Mouse (Mus musculus) G1E (cell line): Measurements from ENCODE around the gene Zfp213.

ENCODE experiments used
- CTCF ChIP-seq: IDR thresholded peaks from 2 replicates; pipeline ENCODE4 v1.5.1; 2012; ENCODE audit warnings: low read depth, low read length, inconsistent platforms, mixed read lengths
- GATA1 ChIP-seq: IDR thresholded peaks from 2 replicates; pipeline ENCODE4 v1.6.1; 2012; ENCODE audit warnings: borderline replicate concordance, low read length, inconsistent platforms, mixed read lengths
- GATA2 ChIP-seq: IDR thresholded peaks from 2 replicates; pipeline ENCODE4 v1.6.1; 2012; ENCODE audit warnings: low read depth, low read length, inconsistent platforms, borderline replicate concordance
- POLR2AphosphoS5 ChIP-seq: IDR thresholded peaks from 2 replicates; pipeline ENCODE4 v1.6.1; 2012; ENCODE audit warnings: low read depth, low read length, inconsistent platforms; ENCODE audit not compliant: insufficient replicate concordance
- TAL1 ChIP-seq: conservative IDR thresholded peaks from 2 replicates; pipeline ENCODE4 v1.6.1; 2012; ENCODE audit warnings: low read depth, low read length, inconsistent platforms, mixed read lengths

DNA sequence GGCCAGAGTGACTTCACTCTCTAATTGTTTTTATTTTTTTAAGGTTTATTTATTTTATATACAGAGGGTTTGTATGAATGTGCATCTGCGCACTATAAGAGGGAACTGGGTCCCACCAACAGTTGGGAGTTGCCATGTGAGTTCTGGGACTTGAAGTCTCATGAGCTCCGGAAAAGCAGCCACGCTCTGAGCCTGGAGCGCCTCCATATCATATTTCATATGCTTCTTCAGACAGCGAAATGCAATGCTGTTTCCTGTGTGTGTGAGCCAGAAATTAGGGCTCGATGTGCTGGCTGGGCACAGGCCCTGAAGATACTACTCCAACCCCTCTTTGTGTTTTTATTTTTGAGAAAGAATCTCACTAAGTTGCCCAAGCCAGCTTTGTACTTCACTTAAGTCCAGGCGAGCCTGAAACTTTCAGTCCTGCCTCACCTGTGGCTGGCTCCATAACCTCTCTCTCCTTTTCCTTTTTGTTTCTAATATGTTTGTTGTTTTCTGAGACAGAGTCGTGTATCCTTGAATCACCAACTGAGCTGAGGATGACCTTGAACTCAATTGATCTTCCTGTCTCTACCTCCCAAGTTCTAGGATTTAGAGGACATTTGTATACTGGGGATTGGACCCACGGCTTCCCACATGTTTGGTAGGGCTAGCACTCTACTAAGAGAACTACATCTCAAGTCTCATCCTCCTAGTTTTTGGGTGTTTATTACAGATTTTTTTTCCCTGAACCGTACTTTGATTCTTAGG, 38.0 kb upstream of the Zfp213 start:
- no peak for TF ChIP-seq CTCF
- TF ChIP-seq GATA1 = no peak
- TF ChIP-seq POLR2AphosphoS5 = no peak
- TF ChIP-seq TAL1 = no peak
- TF ChIP-seq GATA2 = no peak
